Mouse (Mus musculus): ENCODE results near the gene D11Wsu47e.

GRCm38 (mm10) chr11:113709272-113709671 lies 25.1 kb downstream of the D11Wsu47e start:
- TF ChIP-seq CTCF (IDR thresholded peaks at IDR 0.05; ENCODE audit: low read depth): no peak
- TF ChIP-seq EP300 (IDR thresholded peaks at IDR 0.05; ENCODE audit: low read depth): no peak
